Mouse (Mus musculus): ENCODE measurements at regions not wholly inside any gene's neighbourhood (a gene's known extent, or its start where the extent isn't known, plus 50 kb on each side); places are given as distances from the start of the nearest gene placed in this dataset.

DNA sequence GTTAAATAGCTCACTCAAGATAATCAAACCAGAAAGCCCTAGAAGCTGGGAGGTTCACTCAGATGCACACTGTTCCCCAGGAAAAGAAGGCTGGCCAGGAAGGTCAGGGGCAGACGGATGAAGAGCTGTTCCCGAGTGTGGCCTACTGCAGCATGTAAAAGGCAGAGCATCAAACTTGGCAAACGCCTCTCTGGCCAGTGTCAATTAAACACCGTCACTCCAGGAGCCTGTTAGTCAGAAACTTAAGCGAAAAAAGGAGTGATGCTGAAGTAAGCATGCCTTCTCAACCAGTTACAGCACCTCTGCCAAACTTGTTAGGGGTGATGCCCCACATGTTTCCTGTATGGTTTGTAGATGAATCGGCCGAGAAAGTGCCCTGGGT is 360.4 kb downstream of the Fut8 start:
- no peak for TF ChIP-seq CTCF (IDR thresholded peaks at IDR 0.05)
- no peak for TF ChIP-seq POLR2A (IDR thresholded peaks at IDR 0.05; ENCODE audit: insufficient read depth, low read depth, low read length)

Measured in heart, adult 2 months (tissue).